Mouse (Mus musculus): Measurements from ENCODE around the gene Fads6. TPM values are rescaled to one million over a fixed set of nuclear protein-coding genes. Genes with fewer than 3 reads are reported as not detected.
A peak's percentile ranks its signal among the peaks of the same experiment; 100 is the strongest.

Gene Fads6
- polyA plus RNA-seq, 1 experiment from 2014 or later = 0.72 TPM

DNA sequence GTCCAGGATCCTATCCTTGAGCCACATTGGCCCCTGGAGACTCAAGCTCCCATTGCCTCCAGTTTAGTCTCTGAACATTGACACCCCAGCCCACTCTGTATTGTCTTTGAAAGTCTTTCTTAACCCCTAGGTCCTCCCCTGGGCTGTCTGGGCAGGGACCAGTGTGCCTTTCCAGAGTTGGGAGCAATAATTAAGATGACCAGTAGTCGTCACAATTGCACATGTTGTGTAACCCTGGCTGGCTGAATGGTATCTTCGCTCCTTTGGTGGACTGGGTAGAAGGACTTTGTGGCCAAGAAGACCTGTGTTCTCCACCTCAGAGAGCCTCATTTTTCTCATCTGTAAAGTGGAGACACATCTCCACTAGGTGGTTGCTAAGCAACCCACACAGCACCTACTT, 16.8 kb upstream of the Fads6 start:
- 45% methylated on average over 2 of the region's 2 CpGs for WGBS
- Histone ChIP-seq H3K27ac (replicated peaks; ENCODE audit: low read depth, low read length) (no peak overlapping the region), H3K36me3 (ENCODE audit: control insufficient read depth, insufficient read depth, low read length) (no peaks in the 10 kb centered on the region), H3K4me1 (ENCODE audit: control insufficient read depth, insufficient read depth, low read length) (0 out of 2 replicates have a peak, but pooled peaks cover 2% of the 10 kb centered on the region), H3K9ac (replicated peaks; ENCODE audit: low read length) (no peak overlapping the region), H3K27me3 (ENCODE audit: control insufficient read depth, insufficient read depth, low read length) (peaks cover 44% of the 10 kb centered on the region), H3K9me3 (ENCODE audit: control insufficient read depth, low read length) (no peaks in the 10 kb centered on the region), H3K4me2 (ENCODE audit: low read length) (no peak overlapping the region), H3K4me3 (replicated peaks; ENCODE audit: low read depth, low read length) (no peak overlapping the region)
- DNase-seq (no peak), ATAC-seq (ENCODE audit: low FRiP score, low TSS enrichment) (no peak)

DNA sequence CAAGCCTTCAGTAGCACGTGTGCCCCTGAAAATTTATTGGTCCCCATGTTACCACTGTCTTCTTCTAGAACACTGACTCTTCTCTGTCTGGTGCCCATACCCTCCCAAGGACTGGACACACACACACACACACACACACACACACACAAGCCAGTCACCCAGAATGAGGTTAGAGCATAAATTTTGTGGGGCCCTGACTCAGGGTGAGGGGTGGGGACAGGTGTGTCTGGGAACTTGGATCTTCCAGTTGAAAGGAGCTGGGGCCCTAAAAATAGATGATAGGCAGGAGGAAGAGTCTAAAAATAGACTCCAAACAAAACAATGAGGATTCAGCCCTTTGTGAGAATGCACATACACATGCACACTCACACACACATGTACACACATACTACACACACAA, 11.3 kb upstream of the Fads6 start:
- 79% methylated on average over 1 of the region's 1 CpGs for WGBS
- H3K9ac ChIP-seq (replicated peaks; ENCODE audit: low read length) = no peak overlapping the region
- ATAC-seq (ENCODE audit: low FRiP score, low TSS enrichment) (no peak), DNase-seq (no peak)
- H3K4me1 ChIP-seq (ENCODE audit: control insufficient read depth, insufficient read depth, low read length) = 0 out of 2 replicates have a peak, but pooled peaks cover 4% of the 10 kb centered on the region
- H3K27ac ChIP-seq (replicated peaks; ENCODE audit: low read depth, low read length) = no peak overlapping the region
- H3K4me3 ChIP-seq (replicated peaks; ENCODE audit: low read depth, low read length) = no peak overlapping the region
- H3K9me3 ChIP-seq (ENCODE audit: control insufficient read depth, low read length) = no peaks in the 10 kb centered on the region
- H3K27me3 ChIP-seq (ENCODE audit: control insufficient read depth, insufficient read depth, low read length) = no peaks in the 10 kb centered on the region
- H3K4me2 ChIP-seq (ENCODE audit: low read length) = no peak overlapping the region
- no peaks in the 10 kb centered on the region for H3K36me3 ChIP-seq (ENCODE audit: control insufficient read depth, insufficient read depth, low read length)

DNA sequence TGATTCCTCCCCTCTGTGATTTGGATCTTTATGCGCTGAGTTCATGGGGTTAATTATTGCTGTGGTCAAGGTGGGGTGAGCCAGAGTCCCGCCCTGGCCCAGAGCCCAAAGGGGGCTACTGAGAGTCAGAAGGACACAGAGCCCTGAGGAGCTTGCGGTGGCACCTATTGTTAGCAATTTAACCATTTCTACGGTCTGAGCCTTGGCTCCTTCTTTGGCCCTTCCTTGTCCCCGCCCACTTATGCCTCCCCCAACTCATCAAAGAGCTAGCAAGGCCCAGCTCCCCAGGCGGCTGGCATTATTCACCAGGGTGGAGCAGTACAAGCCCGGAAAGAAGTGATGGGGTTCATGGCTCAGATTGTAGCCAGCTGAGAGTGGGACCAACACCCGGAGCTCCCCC, 9.4 kb upstream of the Fads6 start, which contains the start of gene Otop2:
TSS of gene Otop2 (plus strand) at position 301 of the 400 bp plus-strand sequence.
- Histone ChIP-seq H3K27ac (replicated peaks; ENCODE audit: low read depth, low read length) (no peak within 1 kb of the TSS), H3K9me3 (ENCODE audit: control insufficient read depth, low read length) (no peaks in the 10 kb centered on the region), H3K4me1 (ENCODE audit: control insufficient read depth, insufficient read depth, low read length) (0 out of 2 replicates have a peak, but pooled peaks cover 4% of the 10 kb centered on the region), H3K4me3 (replicated peaks; ENCODE audit: low read depth, low read length) (no peak within 1 kb of the TSS), H3K36me3 (ENCODE audit: control insufficient read depth, insufficient read depth, low read length) (no peaks in the 10 kb centered on the region), H3K9ac (replicated peaks; ENCODE audit: low read length) (no peak within 1 kb of the TSS), H3K4me2 (ENCODE audit: low read length) (no peak within 1 kb of the TSS), H3K27me3 (ENCODE audit: control insufficient read depth, insufficient read depth, low read length) (no peaks in the 10 kb centered on the region)
- WGBS = 10% methylated on average over 8 of the region's 8 CpGs
- ATAC-seq (ENCODE audit: low FRiP score, low TSS enrichment) (no peak), DNase-seq (no peak)

DNA sequence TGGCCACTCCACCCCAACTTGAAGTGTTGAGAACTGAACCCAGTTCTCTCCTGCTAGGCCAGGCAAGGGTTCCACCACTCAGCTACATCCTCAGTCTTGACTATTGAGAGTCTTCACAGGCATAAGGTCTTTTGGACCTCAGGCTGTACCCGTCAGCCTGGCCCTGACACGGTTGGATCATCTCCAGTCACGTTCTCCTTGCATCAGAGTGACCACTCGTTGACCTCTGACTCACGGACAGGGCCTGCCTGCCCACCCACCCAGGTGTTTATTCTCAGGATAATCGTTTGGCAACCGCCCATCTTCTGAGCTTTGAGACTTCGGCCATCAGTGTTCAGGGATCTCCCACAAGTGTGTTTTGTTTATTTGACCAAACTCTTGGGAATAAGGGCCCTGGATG, 5.7 kb upstream of the Fads6 start:
- Histone ChIP-seq H3K4me2 (ENCODE audit: low read length) (no peak overlapping the region), H3K27ac (replicated peaks; ENCODE audit: low read depth, low read length) (no peak overlapping the region), H3K36me3 (ENCODE audit: control insufficient read depth, insufficient read depth, low read length) (no peaks in the 10 kb centered on the region), H3K4me3 (replicated peaks; ENCODE audit: low read depth, low read length) (no peak overlapping the region), H3K27me3 (ENCODE audit: control insufficient read depth, insufficient read depth, low read length) (no peaks in the 10 kb centered on the region), H3K9me3 (ENCODE audit: control insufficient read depth, low read length) (no peaks in the 10 kb centered on the region), H3K4me1 (ENCODE audit: control insufficient read depth, insufficient read depth, low read length) (0 out of 2 replicates have a peak, but pooled peaks cover 4% of the 10 kb centered on the region), H3K9ac (replicated peaks; ENCODE audit: low read length) (no peak overlapping the region)
- no peak for ATAC-seq (ENCODE audit: low FRiP score, low TSS enrichment)
- no peak for DNase-seq
- 77% methylated on average over 8 of the region's 8 CpGs for WGBS

DNA sequence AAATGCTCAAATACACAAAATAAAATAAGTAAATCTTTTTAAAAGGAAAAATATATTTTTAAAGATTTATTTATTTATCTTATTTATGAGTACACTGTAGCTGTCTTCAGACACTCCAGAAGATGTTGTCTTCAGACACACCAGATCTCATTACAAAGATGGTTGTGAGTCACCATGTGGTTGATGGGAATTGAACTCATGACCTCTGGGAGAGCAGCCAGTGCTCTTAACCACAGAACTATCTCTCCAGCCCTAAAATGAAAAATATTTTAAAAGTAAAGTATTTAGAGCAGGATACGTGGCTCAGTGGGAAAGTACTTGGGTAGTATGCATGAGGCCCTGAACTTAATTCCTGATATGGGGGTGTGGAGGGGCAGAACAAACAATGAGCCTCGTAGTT, 3.9 kb upstream of the Fads6 start:
- no peak overlapping the region for H3K27ac ChIP-seq (replicated peaks; ENCODE audit: low read depth, low read length)
- H3K9me3 ChIP-seq (ENCODE audit: control insufficient read depth, low read length) = no peaks in the 10 kb centered on the region
- H3K4me2 ChIP-seq (ENCODE audit: low read length) = no peak overlapping the region
- no peaks in the 10 kb centered on the region for H3K36me3 ChIP-seq (ENCODE audit: control insufficient read depth, insufficient read depth, low read length)
- H3K4me1 ChIP-seq (ENCODE audit: control insufficient read depth, insufficient read depth, low read length) = 0 out of 2 replicates have a peak, but pooled peaks cover 8% of the 10 kb centered on the region
- H3K4me3 ChIP-seq (replicated peaks; ENCODE audit: low read depth, low read length) = no peak overlapping the region
- ATAC-seq (ENCODE audit: low FRiP score, low TSS enrichment) = no peak
- no peak for DNase-seq
- no peaks in the 10 kb centered on the region; the same call in 1 of the 2 replicates for H3K27me3 ChIP-seq (ENCODE audit: control insufficient read depth, insufficient read depth, low read length)
- WGBS = 84% methylated on average over 2 of the region's 2 CpGs
- no peak overlapping the region for H3K9ac ChIP-seq (replicated peaks; ENCODE audit: low read length)

DNA sequence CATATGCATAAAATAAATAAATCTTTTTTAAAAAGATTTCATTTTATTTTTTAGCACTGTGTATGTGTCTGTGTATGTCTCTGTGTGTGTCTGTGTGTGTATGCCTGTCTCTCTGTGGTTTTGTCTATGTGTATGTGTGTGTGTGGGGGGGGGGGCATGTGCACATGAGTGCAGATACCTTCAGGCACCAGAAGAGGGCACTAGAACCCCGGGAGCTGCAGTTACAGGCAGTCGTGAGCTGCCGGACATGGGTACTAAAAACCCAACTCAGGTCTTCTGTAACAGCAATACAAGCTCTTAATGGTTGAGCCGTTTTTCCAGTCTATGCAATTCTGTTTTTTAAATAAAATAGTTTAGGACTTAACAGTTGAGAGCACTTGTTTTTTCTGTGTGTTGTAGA, 3.3 kb upstream of the Fads6 start:
- Histone ChIP-seq H3K9me3 (ENCODE audit: control insufficient read depth, low read length) (no peaks in the 10 kb centered on the region), H3K4me2 (ENCODE audit: low read length) (no peak overlapping the region)
- WGBS = 86% methylated on average over 4 of the region's 4 CpGs

DNA sequence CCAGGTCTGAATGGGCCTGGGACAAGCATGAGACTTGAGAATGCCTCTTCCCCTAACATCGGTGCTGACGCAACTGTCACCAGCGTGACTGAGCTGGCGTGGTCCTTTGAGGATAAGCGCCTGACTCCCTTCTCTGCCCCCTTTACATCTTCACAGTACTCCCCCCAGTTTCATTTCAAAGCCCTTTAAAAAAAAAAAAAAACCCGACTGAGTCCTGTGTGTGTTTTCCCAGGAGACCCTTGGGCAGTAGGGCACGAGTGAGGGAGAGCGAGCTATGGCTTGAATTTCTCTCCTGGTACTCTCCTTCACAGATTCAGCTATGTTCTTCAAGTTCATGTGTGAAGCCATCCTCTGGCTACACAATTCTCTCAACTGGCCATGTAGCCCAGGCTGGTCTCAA, 697 bp upstream of the Fads6 start:
- Histone ChIP-seq H3K9ac (replicated peaks; ENCODE audit: low read length) (no peak overlapping the region), H3K27me3 (ENCODE audit: control insufficient read depth, insufficient read depth, low read length) (no peaks in the 10 kb centered on the region; the same call in 1 of the 2 replicates), H3K9me3 (ENCODE audit: control insufficient read depth, low read length) (no peaks in the 10 kb centered on the region), H3K27ac (replicated peaks; ENCODE audit: low read depth, low read length) (no peak overlapping the region), H3K4me2 (ENCODE audit: low read length) (no peak overlapping the region), H3K4me3 (replicated peaks; ENCODE audit: low read depth, low read length) (no peak overlapping the region), H3K36me3 (ENCODE audit: control insufficient read depth, insufficient read depth, low read length) (no peaks in the 10 kb centered on the region), H3K4me1 (ENCODE audit: control insufficient read depth, insufficient read depth, low read length) (0 out of 2 replicates have a peak, but pooled peaks cover 8% of the 10 kb centered on the region)
- ATAC-seq (ENCODE audit: low FRiP score, low TSS enrichment) (no peak), DNase-seq (no peak)
- 62% methylated on average over 8 of the region's 8 CpGs for WGBS

More for the DNA sequence above, 3.3 kb upstream of the Fads6 start:
- DNase-seq (no peak), ATAC-seq (ENCODE audit: low FRiP score, low TSS enrichment) (no peak)
- H3K27ac ChIP-seq (replicated peaks; ENCODE audit: low read depth, low read length) = no peak overlapping the region
- H3K4me3 ChIP-seq (replicated peaks; ENCODE audit: low read depth, low read length) = no peak overlapping the region
- H3K36me3 ChIP-seq (ENCODE audit: control insufficient read depth, insufficient read depth, low read length) = no peaks in the 10 kb centered on the region
- no peaks in the 10 kb centered on the region; the same call in 1 of the 2 replicates for H3K27me3 ChIP-seq (ENCODE audit: control insufficient read depth, insufficient read depth, low read length)
- H3K9ac ChIP-seq (replicated peaks; ENCODE audit: low read length) = no peak overlapping the region
- 0 out of 2 replicates have a peak, but pooled peaks cover 8% of the 10 kb centered on the region for H3K4me1 ChIP-seq (ENCODE audit: control insufficient read depth, insufficient read depth, low read length)

DNA sequence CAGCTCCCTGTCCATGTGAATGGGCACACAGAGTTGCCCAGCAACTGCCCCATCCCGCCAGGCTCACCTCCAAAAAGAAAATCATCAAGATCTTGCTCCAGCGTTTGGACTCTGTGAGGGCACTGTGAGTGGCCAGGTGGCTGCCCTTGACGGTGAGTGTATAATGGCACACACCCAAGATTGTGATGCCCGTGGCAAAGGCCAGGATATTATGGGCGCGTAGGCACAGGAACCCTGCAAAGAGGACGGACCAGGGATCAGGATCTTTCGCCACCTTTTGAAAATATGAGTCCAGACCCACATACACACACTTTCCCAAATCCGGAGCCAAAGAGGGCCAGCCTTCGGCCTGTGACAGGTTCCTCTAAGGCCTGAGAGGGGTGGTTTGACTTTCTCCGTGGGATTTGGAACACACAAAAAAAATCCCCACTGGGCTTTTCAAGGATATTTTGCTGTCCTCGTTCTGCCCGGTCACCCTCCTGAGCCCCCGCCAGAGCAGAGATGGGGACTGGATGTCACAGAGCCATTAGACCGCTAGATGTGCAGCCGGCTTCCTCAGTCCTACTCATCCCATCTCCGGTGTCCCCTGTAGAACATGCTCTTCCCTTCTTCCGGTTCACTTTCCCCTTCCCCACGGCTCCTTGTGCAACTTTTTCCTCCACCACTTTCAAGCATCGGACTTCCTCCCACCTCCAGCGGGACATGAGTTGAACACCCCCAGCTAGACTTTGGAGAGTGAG, 822 bp downstream of the Fads6 start:
- Histone ChIP-seq H3K36me3 (ENCODE audit: control insufficient read depth, insufficient read depth, low read length) (no peaks in the 10 kb centered on the region), H3K9ac (replicated peaks; ENCODE audit: low read length) (peak overlapping the region; percentile 62), H3K27ac (replicated peaks; ENCODE audit: low read depth, low read length) (no peak overlapping the region), H3K9me3 (ENCODE audit: control insufficient read depth, low read length) (no peaks in the 10 kb centered on the region), H3K4me3 (replicated peaks; ENCODE audit: low read depth, low read length) (peak overlapping the region; percentile 50), H3K27me3 (ENCODE audit: control insufficient read depth, insufficient read depth, low read length) (no peaks in the 10 kb centered on the region; the same call in 1 of the 2 replicates), H3K4me1 (ENCODE audit: control insufficient read depth, insufficient read depth, low read length) (0 out of 2 replicates have a peak, but pooled peaks cover 8% of the 10 kb centered on the region), H3K4me2 (ENCODE audit: low read length) (peak overlapping the region; percentile 78)
- DNase-seq (no peak), ATAC-seq (ENCODE audit: low FRiP score, low TSS enrichment) (no peak)
- WGBS = 54% methylated on average over 21 of the region's 21 CpGs

DNA sequence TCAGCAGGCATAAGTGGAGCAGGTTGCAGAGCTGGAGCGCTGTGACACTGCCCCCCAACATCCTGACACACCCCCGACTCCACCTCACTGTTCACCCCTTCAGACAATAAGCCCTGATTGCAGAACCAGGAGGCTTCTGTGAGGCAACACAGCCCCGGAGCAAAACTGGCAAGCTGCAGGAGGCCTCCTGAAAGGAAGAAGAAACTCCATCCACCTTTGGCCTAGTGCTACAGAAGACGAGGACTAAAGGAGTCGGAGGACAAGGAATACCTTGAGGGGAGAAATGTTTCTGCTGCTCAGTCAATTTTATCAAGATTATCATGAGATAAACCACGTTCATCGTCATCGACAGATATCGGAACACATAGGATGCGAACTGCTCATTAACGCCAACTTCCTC, 1.5 kb downstream of the Fads6 start:
- H3K27ac ChIP-seq (replicated peaks; ENCODE audit: low read depth, low read length) = no peak overlapping the region
- H3K27me3 ChIP-seq (ENCODE audit: control insufficient read depth, insufficient read depth, low read length) = no peaks in the 10 kb centered on the region; the same call in 1 of the 2 replicates
- H3K4me2 ChIP-seq (ENCODE audit: low read length) = no peak overlapping the region
- H3K9me3 ChIP-seq (ENCODE audit: control insufficient read depth, low read length) = no peaks in the 10 kb centered on the region
- no peak overlapping the region for H3K4me3 ChIP-seq (replicated peaks; ENCODE audit: low read depth, low read length)
- DNase-seq (no peak), ATAC-seq (ENCODE audit: low FRiP score, low TSS enrichment) (no peak)
- H3K4me1 ChIP-seq (ENCODE audit: control insufficient read depth, insufficient read depth, low read length) = 0 out of 2 replicates have a peak, but pooled peaks cover 8% of the 10 kb centered on the region
- WGBS = 90% methylated on average over 11 of the region's 11 CpGs
- H3K9ac ChIP-seq (replicated peaks; ENCODE audit: low read length) = no peak overlapping the region
- H3K36me3 ChIP-seq (ENCODE audit: control insufficient read depth, insufficient read depth, low read length) = no peaks in the 10 kb centered on the region
